Mouse (Mus musculus): ENCODE measurements around the gene Cdk5r1.

- TF ChIP-seq GABPA (IDR thresholded peaks at IDR 0.05; ENCODE audit: low read depth, low read length), result no peak
- no peak for TF ChIP-seq TCF12 (IDR thresholded peaks at IDR 0.05; ENCODE audit: low read depth, low read length)
These were observed 20.5 kb downstream of the Cdk5r1 start for GRCm38 (mm10) chr11:80497225-80497919.

Data from MEL (cell line).